Mouse (Mus musculus) hindbrain, postnatal 0 days (tissue): Measurements from ENCODE around the gene Agap1. TPM values are rescaled to one million over a fixed set of nuclear protein-coding genes. Genes with fewer than 3 reads are reported as not detected.
A peak's percentile ranks its signal among the peaks of the same experiment; 100 is the strongest.

Experiments
- ATAC-seq: fragments of 200-750 bp; cut with Nextera tagmentation; 2 replicates; pipeline ENCODE4 v1.8.0; 2017; ENCODE audit warnings: mild to moderate bottlenecking, moderate TSS enrichment, moderate library complexity
- DNase-seq: peaks from one replicate; pipeline ENCODE4 v3.0.0-alpha.2; 2015; ENCODE audit warnings: low spot score
- H3K27ac ChIP-seq: fragments of 300-500 bp; sonication (generic); 2 replicates; pipeline ENCODE4 v1.5.1; 2014; ENCODE audit warnings: mild to moderate bottlenecking
- H3K27me3 ChIP-seq: fragments of 300-500 bp; sonication (generic); 2 replicates; pipeline ENCODE4 v1.6.1; 2014; ENCODE audit warnings: low read length, mixed read lengths; ENCODE audit not compliant: insufficient read depth
- H3K36me3 ChIP-seq: fragments of 300-500 bp; sonication (generic); 2 replicates; pipeline ENCODE4 v1.6.1; 2014; ENCODE audit warnings: low read length, mixed read lengths; ENCODE audit not compliant: insufficient read depth
- H3K4me1 ChIP-seq: fragments of 300-500 bp; sonication (generic); 2 replicates; pipeline ENCODE4 v1.6.1; 2014; ENCODE audit warnings: antibody characterized with exemption, low read length, mixed read lengths; ENCODE audit not compliant: insufficient read depth
- H3K4me2 ChIP-seq: fragments of 300-500 bp; sonication (generic); 2 replicates; pipeline ENCODE4 v1.6.1; 2014; ENCODE audit warnings: low read depth, mild to moderate bottlenecking, low read length, moderate library complexity, mixed read lengths
- H3K4me3 ChIP-seq: fragments of 300-500 bp; sonication (generic); 2 replicates; pipeline ENCODE4 v1.5.1; 2014; ENCODE audit warnings: low read length
- H3K9ac ChIP-seq: fragments of 300-500 bp; sonication (generic); replicated peaks from 2 replicates; pipeline ENCODE4 v1.6.1; 2014; ENCODE audit warnings: mild to moderate bottlenecking, low read length, moderate library complexity, mixed read lengths
- H3K9me3 ChIP-seq: fragments of 300-500 bp; sonication (generic); 2 replicates; pipeline ENCODE4 v1.6.1; 2016; ENCODE audit warnings: low read length, mixed read lengths
- CTCF ChIP-seq: IDR thresholded peaks from 2 replicates; pipeline ENCODE4 v1.5.1; 2016; ENCODE audit warnings: antibody characterized with exemption, control low read depth, low read depth
- WGBS: fragments of 180-500 bp; shearing (Covaris S2); extraction: QIAGEN DNeasy Blood & Tissue Kit; methylation state at CpG from one replicate; pipeline ENCODE4 v1.1.7; 2014; 5-methylcytosine and 5-hydroxymethylcytosine counted together
- polyA plus RNA-seq: library from polyadenylated mRNA; unstranded; fragments of >200 nt; fragmentation: Nextera tagmentation; extraction: Ambion mirVana; gene quantifications from 2 replicates; pipeline ENCODE4 v1.2.1, GENCODE M21; 2015
- total RNA-seq: library from RNA; depleted of rRNA; stranded (reverse); fragments of >200 nt; gene quantifications from 2 replicates; pipeline ENCODE4 v1.2.3, GENCODE M21; 2014

Agap1 gene
- total and polyA plus RNA-seq, 2 experiments from 2014 or later = 40.0 to 122 TPM

- DNase-seq (peak; percentile 27), ATAC-seq (no peak)
- no peak for TF ChIP-seq CTCF
- H3K4me3 ChIP-seq = no peak overlapping the region
- no peak overlapping the region for H3K4me2 ChIP-seq
- no peak overlapping the region for H3K9ac ChIP-seq
- WGBS = 32% methylated on average over 12 of the region's 12 CpGs
- H3K27ac ChIP-seq = no peak overlapping the region
- no peaks in the 10 kb centered on the region for H3K36me3 ChIP-seq
- peaks cover 51% of the 10 kb centered on the region for H3K27me3 ChIP-seq
- peaks cover 10% of the 10 kb centered on the region; the same call in 1 of the 2 replicates for H3K4me1 ChIP-seq
- H3K9me3 ChIP-seq = no peaks in the 10 kb centered on the region
Observed at GRCm38 (mm10) chr1:89925501-89926190, 471.0 kb downstream of the Agap1 start.

GRCm38 (mm10) chr1:89926583-89927060 lies 472.0 kb downstream of the Agap1 start:
- Histone ChIP-seq H3K4me1 (peaks cover 16% of the 10 kb centered on the region; the same call in 1 of the 2 replicates), H3K4me2 (peak overlapping the region; percentile 57), H3K9me3 (no peaks in the 10 kb centered on the region), H3K9ac (no peak overlapping the region), H3K36me3 (no peaks in the 10 kb centered on the region), H3K27me3 (peaks cover 54% of the 10 kb centered on the region), H3K4me3 (no peak overlapping the region), H3K27ac (no peak overlapping the region)
- 27% methylated on average over 9 of the region's 9 CpGs for WGBS
- DNase-seq (no peak), ATAC-seq (no peak)
- TF ChIP-seq CTCF = no peak

- 5% methylated on average over 36 of the region's 36 CpGs for WGBS
- peak overlapping the region; percentile 25 for H3K4me3 ChIP-seq
- H3K9ac ChIP-seq = no peak overlapping the region
Observed at GRCm38 (mm10) chr1:89927061-89927661, 472.6 kb downstream of the Agap1 start.

GRCm38 (mm10) chr1:89928676-89929075 lies 474.1 kb downstream of the Agap1 start:
- Histone ChIP-seq H3K4me3 (peak overlapping the region; percentile 43), H3K4me1 (peaks cover 6% of the 10 kb centered on the region; the same call in 1 of the 2 replicates), H3K27me3 (peaks cover 62% of the 10 kb centered on the region), H3K4me2 (peak overlapping the region; percentile 57), H3K9me3 (no peaks in the 10 kb centered on the region), H3K27ac (no peak overlapping the region), H3K9ac (0 out of 2 replicates have a peak overlapping the region, but pooled peaks have one; percentile 1), H3K36me3 (no peaks in the 10 kb centered on the region)
- 10% methylated on average over 25 of the region's 25 CpGs for WGBS
- DNase-seq (no peak), ATAC-seq (no peak)
- TF ChIP-seq CTCF = no peak

More at GRCm38 (mm10) chr1:89927061-89927661, 472.6 kb downstream of the Agap1 start:
- Histone ChIP-seq H3K9me3 (no peaks in the 10 kb centered on the region), H3K27ac (no peak overlapping the region), H3K4me2 (peak overlapping the region; percentile 57), H3K4me1 (peaks cover 15% of the 10 kb centered on the region; the same call in 1 of the 2 replicates), H3K27me3 (peaks cover 54% of the 10 kb centered on the region), H3K36me3 (no peaks in the 10 kb centered on the region)
- DNase-seq (peak; percentile 5), ATAC-seq (no peak)
- TF ChIP-seq CTCF = no peak

GRCm38 (mm10) chr1:89929181-89929580 lies 474.6 kb downstream of the Agap1 start:
- DNase-seq = peak; percentile 46
- TF ChIP-seq CTCF = no peak
- 0 out of 2 replicates have a peak overlapping the region, but pooled peaks have one; percentile 1 for H3K9ac ChIP-seq
- H3K4me3 ChIP-seq = peak overlapping the region; percentile 43
- H3K27ac ChIP-seq = no peak overlapping the region
- WGBS = 5% methylated on average over 6 of the region's 6 CpGs
- no peaks in the 10 kb centered on the region for H3K9me3 ChIP-seq
- no peaks in the 10 kb centered on the region for H3K36me3 ChIP-seq
- peaks cover 60% of the 10 kb centered on the region for H3K27me3 ChIP-seq
- peaks cover 6% of the 10 kb centered on the region; the same call in 1 of the 2 replicates for H3K4me1 ChIP-seq
- 0 out of 2 replicates have a peak, but pooled peaks have one; percentile 9 for ATAC-seq
- peak overlapping the region; percentile 57 for H3K4me2 ChIP-seq

GRCm38 (mm10) chr1:89929721-89930505 lies 475.3 kb downstream of the Agap1 start:
- Histone ChIP-seq H3K4me1 (0 out of 2 replicates have a peak, but pooled peaks cover 6% of the 10 kb centered on the region), H3K36me3 (no peaks in the 10 kb centered on the region), H3K9ac (peak overlapping the region; percentile 49), H3K27me3 (peaks cover 59% of the 10 kb centered on the region), H3K4me3 (peak overlapping the region; percentile 43), H3K9me3 (no peaks in the 10 kb centered on the region), H3K4me2 (peak overlapping the region; percentile 57), H3K27ac (peak overlapping the region; percentile 48; the same call in 1 of the 2 replicates)
- WGBS = under 1% methylated on average over 52 of the region's 55 CpGs
- TF ChIP-seq CTCF = no peak
- DNase-seq (peak; percentile 34), ATAC-seq (no peak)
